Mouse (Mus musculus) CD4-positive, CD25-positive, alpha-beta regulatory T cell, adult 9 weeks (primary cell): Measurements from ENCODE around the gene Strn4. TPM values are rescaled to one million over a fixed set of nuclear protein-coding genes. Genes with fewer than 3 reads are reported as not detected.

Source experiments
- polyA plus RNA-seq: library from polyadenylated mRNA; unstranded; fragments of 100-300 nt; shearing (Covaris generic); gene quantifications from one replicate; pipeline ENCODE4 v1.2.1, GENCODE M21; 2017

Strn4 gene
- 14.1 TPM for polyA plus RNA-seq

DNA sequence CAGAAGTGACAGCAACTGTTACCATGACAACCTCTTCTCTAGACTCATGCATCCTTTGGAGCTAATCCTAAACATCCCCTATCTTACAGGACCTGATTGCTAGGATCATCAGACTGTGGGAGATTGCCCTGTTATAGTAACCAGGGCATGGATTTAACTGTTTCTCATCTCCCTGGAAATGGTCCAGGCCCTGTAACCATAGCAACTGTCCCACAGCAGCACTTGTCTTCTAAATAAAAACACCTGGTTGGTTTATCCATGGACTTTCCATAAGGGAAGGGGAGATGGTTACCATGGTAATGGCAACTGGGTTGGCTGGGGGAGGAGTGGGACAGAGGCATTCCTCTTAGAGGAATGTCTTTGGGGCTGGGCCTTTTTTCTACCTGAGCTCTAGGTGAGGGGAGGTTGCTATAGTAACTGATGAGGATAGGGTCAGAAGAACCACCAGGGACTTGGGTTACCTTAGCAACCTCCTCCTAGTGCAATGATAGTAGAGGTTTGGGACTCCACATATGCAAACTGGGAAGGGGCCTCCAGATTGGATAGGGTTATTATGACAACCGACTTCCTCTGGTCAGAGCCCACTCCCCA lies at the start of gene Strn4:
TSS of gene Strn4 (plus strand) at position 539 of the 591 bp plus-strand sequence.

DNA sequence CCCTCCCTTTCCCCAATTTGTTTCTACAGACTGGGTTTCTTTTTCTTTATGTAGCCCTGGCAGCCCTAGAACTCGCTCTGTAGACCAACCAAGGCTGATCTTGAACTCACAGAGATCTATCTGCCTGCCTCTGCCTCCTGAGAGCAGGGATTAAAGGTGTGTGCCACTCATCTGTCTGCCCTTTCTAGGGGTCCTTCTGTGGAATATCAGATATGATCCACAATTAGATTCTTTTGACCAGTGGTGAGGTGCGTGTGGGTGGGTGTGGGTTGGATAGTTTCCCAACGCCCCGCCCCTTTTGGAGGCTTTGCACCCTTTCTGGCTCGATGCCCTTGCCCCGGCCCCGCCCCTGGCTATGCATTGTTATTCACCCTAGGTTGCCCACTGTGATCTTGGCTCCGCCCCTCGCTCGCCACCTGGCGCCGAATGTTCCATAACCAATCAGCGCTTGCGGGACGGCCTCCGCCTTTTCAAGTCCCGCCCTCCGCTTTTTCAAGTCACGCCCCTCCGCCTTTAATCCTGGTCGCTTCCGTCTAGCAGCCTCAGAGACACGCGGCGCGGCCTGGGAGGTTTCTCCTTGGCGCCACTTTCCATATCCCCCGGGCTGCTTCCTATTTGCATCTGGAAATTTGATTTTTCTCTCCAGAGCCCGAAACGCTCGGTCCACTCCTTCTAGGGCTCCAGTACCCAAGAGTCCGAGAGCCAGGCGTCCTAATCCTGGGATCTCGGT lies 34.7 kb upstream of the Strn4 start, which contains the start of gene Slc1a5:
TSS of gene Slc1a5 (plus strand) at position 516 of the 730 bp plus-strand sequence.

GRCm38 (mm10) chr7:16816475-16817122 lies 910 bp downstream of the Strn4 start, which contains the start of gene Fkrp:
Gene Fkrp, minus strand, starts transcription at chr7:16816732.

DNA sequence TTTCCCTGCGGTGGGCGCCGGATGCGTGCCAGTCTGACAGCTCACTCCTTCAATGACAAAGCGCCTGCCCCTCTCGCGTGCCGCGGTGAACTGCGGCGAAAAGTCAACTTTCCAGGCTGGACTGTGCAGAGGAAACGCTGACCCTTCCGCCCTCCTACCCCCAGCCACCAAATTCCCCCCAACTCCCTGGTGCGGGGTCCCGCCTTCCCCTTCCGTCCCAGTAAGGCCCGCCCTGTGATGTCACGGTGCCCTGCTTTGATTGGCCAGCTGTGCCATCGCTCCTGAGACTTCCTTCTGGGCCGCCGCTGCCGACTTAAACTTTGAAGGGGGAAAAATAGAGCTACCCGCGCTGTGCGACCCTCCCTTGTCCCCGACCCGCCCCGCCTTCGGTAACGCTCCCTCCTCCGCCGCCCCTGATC lies 27.0 kb downstream of the Strn4 start, which contains the start of gene Prkd2:
TSS of gene Prkd2 (plus strand) at position 258 of the 419 bp plus-strand sequence.

DNA sequence AGATGAGACGGTGACA lies 59.4 kb downstream of the Strn4 start, which contains the start of gene Dact3:
TSS of gene Dact3 (plus strand) at position 8 of the 16 bp plus-strand sequence.

Other genes with a start within 250 kb of the Strn4 start
- gene Arhgap35, start 200.9 kb upstream of the Strn4 start, polyA plus RNA-seq = 3.4 TPM
- gene Ceacam15, start 140.2 kb upstream of the Strn4 start, polyA plus RNA-seq = 1.4 TPM
- gene Ceacam9, start 94.0 kb upstream of the Strn4 start, polyA plus RNA-seq = not detected
- 236 TPM for gene Ap2s1, start 77.5 kb upstream of the Strn4 start, polyA plus RNA-seq
- gene Slc1a5, start 34.5 kb upstream of the Strn4 start, polyA plus RNA-seq = 56.6 TPM
- gene Fkrp, start 843 bp downstream of the Strn4 start, polyA plus RNA-seq = 3.7 TPM
- gene Prkd2, start 27.0 kb downstream of the Strn4 start, polyA plus RNA-seq = 247 TPM
- gene Dact3, start 59.4 kb downstream of the Strn4 start, polyA plus RNA-seq = not detected
- gene Gng8, start 75.9 kb downstream of the Strn4 start, polyA plus RNA-seq = not detected
- gene Ptgir, start 90.6 kb downstream of the Strn4 start, polyA plus RNA-seq = 7.3 TPM
- gene Calm3, start 108.2 kb downstream of the Strn4 start, polyA plus RNA-seq = 73.4 TPM
- gene Pnmal2, start 128.8 kb downstream of the Strn4 start, polyA plus RNA-seq = not detected
- not detected for gene Pnmal1, start 143.8 kb downstream of the Strn4 start, polyA plus RNA-seq
- 4.1 TPM for gene Gm42372, start 167.2 kb downstream of the Strn4 start, polyA plus RNA-seq
- 0.05 TPM for gene Ccdc8, start 176.8 kb downstream of the Strn4 start, polyA plus RNA-seq
- gene Ppp5c, start 212.0 kb downstream of the Strn4 start, polyA plus RNA-seq = 120 TPM
- gene Hif3a, start 246.5 kb downstream of the Strn4 start, polyA plus RNA-seq = 1.7 TPM